Mouse (Mus musculus) small intestine, adult 2 months (tissue): ENCODE results near the gene Add1. TPM values are rescaled to one million over a fixed set of nuclear protein-coding genes. Genes with fewer than 3 reads are reported as not detected.
"Not testable (repeated sequence)": the region's sequence is repeated elsewhere in the genome, so short reads cannot be mapped to it uniquely, and the experiment has no call there.

ENCODE experiments used
- H3K27ac ChIP-seq: fragments of 200-500 bp; 2 replicates; pipeline ENCODE4 v1.5.1; 2012; ENCODE audit warnings: low read depth, low read length, control low read depth, inconsistent platforms; ENCODE audit not compliant: insufficient read depth
- H3K27me3 ChIP-seq: fragments of 200-500 bp; 2 replicates; pipeline ENCODE4 v1.6.1; 2012; ENCODE audit warnings: mild to moderate bottlenecking, moderate library complexity, low read length, inconsistent platforms; ENCODE audit not compliant: control insufficient read depth, insufficient read depth
- H3K36me3 ChIP-seq: fragments of 200-500 bp; 2 replicates; pipeline ENCODE4 v1.6.1; 2012; ENCODE audit warnings: mild to moderate bottlenecking, low read length, control low read depth, inconsistent platforms; ENCODE audit not compliant: control insufficient read depth, insufficient read depth
- H3K4me1 ChIP-seq: fragments of 200-500 bp; 2 replicates; pipeline ENCODE4 v1.6.1; 2012; ENCODE audit warnings: low read length, inconsistent platforms, mixed read lengths; ENCODE audit not compliant: control insufficient read depth, insufficient read depth, insufficient read length
- H3K4me3 ChIP-seq: fragments of 200-500 bp; 2 replicates; pipeline ENCODE4 v1.5.1; 2012; ENCODE audit warnings: low read depth, mild to moderate bottlenecking, control low read depth, inconsistent platforms, low read length, moderate library complexity
- CTCF ChIP-seq: fragments of 200-500 bp; IDR thresholded peaks from 2 replicates; pipeline ENCODE4 v1.5.1; 2012; ENCODE audit warnings: low read depth, mild to moderate bottlenecking, control low read depth, inconsistent platforms, low read length, moderate library complexity, mixed read lengths; ENCODE audit not compliant: insufficient replicate concordance, insufficient read length; ENCODE audit errors: extremely low read depth
- POLR2A ChIP-seq: fragments of 200-500 bp; IDR thresholded peaks from 2 replicates; pipeline ENCODE4 v1.6.1; 2012; ENCODE audit warnings: low read depth, mild to moderate bottlenecking, control low read depth, inconsistent platforms, low read length, moderate library complexity
- WGBS: fragments of 180-500 bp; shearing (Covaris S2); methylation state at CpG from one replicate; pipeline ENCODE4 v1.1.7; 2018; 5-methylcytosine and 5-hydroxymethylcytosine counted together
- polyA plus RNA-seq: library from polyadenylated mRNA; depleted of rRNA; stranded (reverse); fragments of >200 nt; gene quantifications from 2 replicates; pipeline ENCODE4 v1.2.3, GENCODE M21; 2012

The Add1 gene
- polyA plus RNA-seq, 1 experiment: 160 TPM

GRCm38 (mm10) chr5:34574721-34575120 is 1.3 kb downstream of the Add1 start:
- Histone ChIP-seq H3K4me1 (peaks cover 7% of the 10 kb centered on the region), H3K27me3 (no peaks in the 10 kb centered on the region), H3K4me3 (peak overlapping the region; percentile 51), H3K36me3 (no peaks in the 10 kb centered on the region), H3K27ac (peak overlapping the region; percentile 67)
- WGBS: 8% methylated on average over 10 of the region's 10 CpGs
- no peak for TF ChIP-seq POLR2A
- TF ChIP-seq CTCF: no peak

- TF ChIP-seq POLR2A (no peak), CTCF (no peak)
- Histone ChIP-seq H3K27ac (no peak overlapping the region), H3K27me3 (no peaks in the 10 kb centered on the region), H3K4me3 (no peak overlapping the region), H3K36me3 (no peaks in the 10 kb centered on the region), H3K4me1 (peaks cover 7% of the 10 kb centered on the region)
- WGBS: 90% methylated on average over 1 of the region's 1 CpGs
These were observed 2.8 kb downstream of the Add1 start for GRCm38 (mm10) chr5:34576286-34576685.

- Histone ChIP-seq H3K27ac (no peak overlapping the region), H3K27me3 (no peaks in the 10 kb centered on the region), H3K36me3 (no peaks in the 10 kb centered on the region), H3K4me1 (peaks cover 9% of the 10 kb centered on the region), H3K4me3 (no peak overlapping the region)
- TF ChIP-seq POLR2A: no peak
- no peak for TF ChIP-seq CTCF
- 94% methylated on average over 7 of the region's 7 CpGs for WGBS
These were observed 4.7 kb downstream of the Add1 start for GRCm38 (mm10) chr5:34578038-34578655.

- Histone ChIP-seq H3K36me3 (no peaks in the 10 kb centered on the region), H3K27me3 (no peaks in the 10 kb centered on the region), H3K4me3 (no peak overlapping the region), H3K4me1 (peaks cover 9% of the 10 kb centered on the region), H3K27ac (no peak overlapping the region)
- 23% methylated on average over 3 of the region's 3 CpGs for WGBS
- no peak for TF ChIP-seq POLR2A
- TF ChIP-seq CTCF: no peak
These were observed 5.9 kb downstream of the Add1 start for GRCm38 (mm10) chr5:34579377-34579776.

GRCm38 (mm10) chr5:34581671-34582313 is 8.3 kb downstream of the Add1 start:
- WGBS: 15% methylated on average over 10 of the region's 10 CpGs
- not testable (repeated sequence) for H3K4me1 ChIP-seq

GRCm38 (mm10) chr5:34582314-34582675 is 8.8 kb downstream of the Add1 start:
- 60% methylated on average over 5 of the region's 5 CpGs for WGBS
- Histone ChIP-seq H3K4me3 (no peak overlapping the region), H3K4me1 (peaks cover 5% of the 10 kb centered on the region), H3K27ac (no peak overlapping the region; the same call in 1 of the 2 replicates), H3K27me3 (no peaks in the 10 kb centered on the region), H3K36me3 (no peaks in the 10 kb centered on the region; the same call in none of the 2 replicates)
- TF ChIP-seq POLR2A: no peak
- TF ChIP-seq CTCF: no peak

More at GRCm38 (mm10) chr5:34581671-34582313, 8.3 kb downstream of the Add1 start:
- H3K36me3 ChIP-seq, H3K4me3 ChIP-seq, H3K27ac ChIP-seq, H3K27me3 ChIP-seq: not testable (repeated sequence)

GRCm38 (mm10) chr5:34585216-34585615 is 11.8 kb downstream of the Add1 start:
- TF ChIP-seq POLR2A (no peak), CTCF (no peak)
- 71% methylated on average over 5 of the region's 5 CpGs for WGBS
- H3K27me3 ChIP-seq: no peaks in the 10 kb centered on the region
- H3K36me3 ChIP-seq: no peaks in the 10 kb centered on the region; the same call in none of the 2 replicates
- H3K4me1 ChIP-seq: peaks cover 5% of the 10 kb centered on the region; the same call in 1 of the 2 replicates
- H3K27ac ChIP-seq: no peak overlapping the region
- H3K4me3 ChIP-seq: no peak overlapping the region
